Mouse (Mus musculus): Measurements from ENCODE around the gene Pole4. TPM values are rescaled to one million over a fixed set of nuclear protein-coding genes. Genes with fewer than 3 reads are reported as not detected.

Pole4 gene
- polyA plus RNA-seq, 1 experiment from 2014 or later = 103 TPM

GRCm38 (mm10) chr6:82740269-82740668 lies 35.1 kb upstream of the Pole4 start:
- WGBS = 38% methylated on average over 6 of the region's 6 CpGs
- Histone ChIP-seq H3K4me1 (replicated peaks) (peaks cover 8% of the 10 kb centered on the region; the same call in 1 of the 2 replicates), H3K9ac (no peak overlapping the region), H3K9me3 (no peaks in the 10 kb centered on the region), H3K4me3 (no peak overlapping the region), H3K36me3 (no peaks in the 10 kb centered on the region; the same call in 1 of the 2 replicates), H3K27ac (no peak overlapping the region), H3K27me3 (no peaks in the 10 kb centered on the region), H3K4me2 (0 out of 2 replicates have a peak overlapping the region, but pooled peaks have one; percentile 30)
- peak; percentile 66 for ATAC-seq (ENCODE audit: low FRiP score)

- Histone ChIP-seq H3K4me1 (replicated peaks) (peaks cover 8% of the 10 kb centered on the region; the same call in 1 of the 2 replicates), H3K9me3 (no peaks in the 10 kb centered on the region), H3K4me2 (no peak overlapping the region), H3K27ac (no peak overlapping the region), H3K4me3 (no peak overlapping the region), H3K27me3 (no peaks in the 10 kb centered on the region), H3K36me3 (no peaks in the 10 kb centered on the region; the same call in 1 of the 2 replicates), H3K9ac (no peak overlapping the region; the same call in 1 of the 2 replicates)
- 93% methylated on average over 27 of the region's 27 CpGs for WGBS
- ATAC-seq (ENCODE audit: low FRiP score) = no peak
Measured at GRCm38 (mm10) chr6:82737634-82738540, 32.7 kb upstream of the Pole4 start.

DNA sequence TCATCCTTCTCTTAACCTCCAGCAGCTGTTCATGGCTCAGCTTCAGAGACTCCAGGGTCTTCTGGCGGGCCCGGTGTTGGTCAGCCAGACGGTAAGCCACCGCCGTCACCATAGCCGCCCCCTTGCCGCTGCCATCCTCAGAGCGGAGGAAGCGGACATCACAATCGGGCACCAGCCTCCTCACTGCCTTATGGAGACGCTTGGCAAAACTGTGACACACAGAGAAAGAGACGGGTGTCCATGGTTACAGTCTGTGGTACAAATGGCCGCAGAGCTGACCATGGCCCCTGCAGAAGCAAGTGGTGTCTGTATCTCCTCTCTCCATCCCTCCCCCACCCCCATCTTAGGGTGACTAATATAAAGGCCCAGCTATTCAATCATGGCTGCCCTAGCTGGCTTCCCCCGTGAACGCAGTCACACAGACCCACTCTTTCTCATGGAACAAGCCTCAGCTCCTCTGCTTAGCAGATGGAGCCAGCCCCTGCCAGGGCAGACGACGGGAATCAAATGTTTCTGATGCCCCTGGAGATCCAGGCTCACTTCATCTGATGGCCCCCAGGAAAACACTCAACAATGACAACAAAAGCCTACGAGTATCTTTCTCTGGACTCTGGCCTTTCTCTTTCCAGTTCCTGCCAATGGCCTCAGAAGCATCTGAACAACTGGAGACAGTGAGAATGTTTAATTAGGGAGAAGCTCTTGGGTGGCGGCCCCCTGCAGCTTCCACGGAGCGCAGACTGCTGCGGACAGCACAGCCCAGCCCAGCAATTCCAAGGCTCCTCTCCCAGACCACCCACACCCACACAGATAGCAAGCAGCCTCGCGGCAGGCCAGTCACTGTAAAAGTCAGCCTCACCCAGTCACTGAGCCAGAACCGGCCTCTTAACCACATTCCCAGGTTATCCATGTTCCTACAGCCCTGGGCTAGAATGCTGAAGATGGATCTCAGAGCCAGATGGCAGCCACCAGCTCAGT lies 31.7 kb upstream of the Pole4 start:
- H3K4me1 ChIP-seq (replicated peaks) = peaks cover 8% of the 10 kb centered on the region; the same call in 1 of the 2 replicates
- no peak overlapping the region for H3K4me2 ChIP-seq
- H3K4me3 ChIP-seq = no peak overlapping the region
- H3K9me3 ChIP-seq = no peaks in the 10 kb centered on the region
- 0 out of 2 replicates have a peak overlapping the region, but pooled peaks have one; percentile 3 for H3K27ac ChIP-seq
- H3K27me3 ChIP-seq = no peaks in the 10 kb centered on the region
- no peaks in the 10 kb centered on the region; the same call in 1 of the 2 replicates for H3K36me3 ChIP-seq
- no peak overlapping the region; the same call in 1 of the 2 replicates for H3K9ac ChIP-seq
- ATAC-seq (ENCODE audit: low FRiP score) = no peak
- WGBS = 81% methylated on average over 25 of the region's 25 CpGs

DNA sequence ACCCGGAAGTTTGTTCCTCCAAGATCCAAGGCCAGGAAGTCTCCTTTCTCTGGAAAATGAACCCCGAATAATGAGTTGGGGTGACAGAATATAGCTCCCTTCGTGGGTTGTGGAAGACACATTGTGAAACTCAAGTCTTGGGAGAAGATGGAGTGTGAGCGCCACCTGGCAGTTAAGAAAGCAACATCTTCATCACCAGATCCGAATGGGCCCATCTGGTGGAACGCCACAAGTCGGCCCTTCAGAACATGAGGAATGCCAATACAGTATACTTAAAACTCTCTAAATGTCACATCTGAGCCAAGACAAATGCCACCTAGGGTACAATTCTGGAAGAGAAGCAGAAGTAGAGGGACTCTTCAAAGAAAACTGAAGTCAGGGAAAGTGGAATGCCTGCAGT lies 30.2 kb upstream of the Pole4 start:
- H3K27me3 ChIP-seq = no peaks in the 10 kb centered on the region
- peaks cover 7% of the 10 kb centered on the region; the same call in 1 of the 2 replicates for H3K36me3 ChIP-seq
- no peak overlapping the region for H3K9ac ChIP-seq
- peaks cover 8% of the 10 kb centered on the region; the same call in 1 of the 2 replicates for H3K4me1 ChIP-seq (replicated peaks)
- no peak overlapping the region for H3K4me2 ChIP-seq
- H3K4me3 ChIP-seq = no peak overlapping the region
- no peak overlapping the region for H3K27ac ChIP-seq
- no peaks in the 10 kb centered on the region for H3K9me3 ChIP-seq
- ATAC-seq (ENCODE audit: low FRiP score) = no peak
- 84% methylated on average over 7 of the region's 7 CpGs for WGBS

GRCm38 (mm10) chr6:82728635-82729034 lies 23.5 kb upstream of the Pole4 start:
- Histone ChIP-seq H3K9ac (no peak overlapping the region), H3K4me3 (no peak overlapping the region), H3K27ac (no peak overlapping the region), H3K4me1 (replicated peaks) (no peaks in the 10 kb centered on the region), H3K9me3 (no peaks in the 10 kb centered on the region), H3K4me2 (no peak overlapping the region), H3K36me3 (peaks cover 7% of the 10 kb centered on the region; the same call in 1 of the 2 replicates), H3K27me3 (no peaks in the 10 kb centered on the region)
- 92% methylated on average over 21 of the region's 21 CpGs for WGBS
- no peak for ATAC-seq (ENCODE audit: low FRiP score)

GRCm38 (mm10) chr6:82727206-82727605 lies 22.0 kb upstream of the Pole4 start:
- Histone ChIP-seq H3K9ac (no peak overlapping the region), H3K4me1 (replicated peaks) (peaks cover 7% of the 10 kb centered on the region), H3K27ac (no peak overlapping the region), H3K4me2 (no peak overlapping the region), H3K36me3 (peaks cover 7% of the 10 kb centered on the region; the same call in 1 of the 2 replicates), H3K27me3 (no peaks in the 10 kb centered on the region), H3K4me3 (no peak overlapping the region), H3K9me3 (no peaks in the 10 kb centered on the region)
- WGBS = 96% methylated on average over 13 of the region's 13 CpGs
- no peak for ATAC-seq (ENCODE audit: low FRiP score)

DNA sequence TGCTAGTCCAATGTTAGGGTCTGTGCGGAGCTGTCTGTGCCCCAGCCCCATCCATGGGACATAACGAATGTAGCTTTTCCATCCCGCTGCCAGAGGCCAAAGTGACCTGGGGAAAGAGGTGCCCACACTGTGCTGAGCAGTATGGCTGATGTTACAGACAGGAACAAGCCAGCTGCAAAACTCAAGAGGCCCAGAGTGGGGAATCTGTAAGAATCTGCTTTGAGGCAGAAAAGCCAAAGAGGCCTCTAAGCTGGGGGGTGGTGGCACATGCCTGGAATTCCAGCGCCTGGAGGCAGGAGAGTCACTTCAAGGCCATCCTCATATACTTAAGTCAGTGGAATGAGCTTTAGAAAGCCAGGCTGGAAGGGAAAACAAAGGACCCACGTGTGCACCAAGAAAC lies 18.2 kb upstream of the Pole4 start:
- H3K27ac ChIP-seq = peak overlapping the region; percentile 63; the same call in 1 of the 2 replicates
- H3K36me3 ChIP-seq = no peaks in the 10 kb centered on the region
- H3K4me2 ChIP-seq = no peak overlapping the region
- H3K4me1 ChIP-seq (replicated peaks) = peaks cover 7% of the 10 kb centered on the region
- ATAC-seq (ENCODE audit: low FRiP score) = no peak
- H3K27me3 ChIP-seq = no peaks in the 10 kb centered on the region
- no peaks in the 10 kb centered on the region for H3K9me3 ChIP-seq
- H3K9ac ChIP-seq = peak overlapping the region; percentile 51; the same call in 1 of the 2 replicates
- 47% methylated on average over 5 of the region's 5 CpGs for WGBS
- no peak overlapping the region for H3K4me3 ChIP-seq

GRCm38 (mm10) chr6:82716126-82716525 lies 11.0 kb upstream of the Pole4 start:
- H3K27me3 ChIP-seq = no peaks in the 10 kb centered on the region
- no peak overlapping the region for H3K27ac ChIP-seq
- no peaks in the 10 kb centered on the region for H3K4me1 ChIP-seq (replicated peaks)
- H3K9ac ChIP-seq = no peak overlapping the region
- H3K36me3 ChIP-seq = no peaks in the 10 kb centered on the region
- ATAC-seq (ENCODE audit: low FRiP score) = no peak
- 84% methylated on average over 4 of the region's 4 CpGs for WGBS
- H3K4me3 ChIP-seq = no peak overlapping the region
- no peaks in the 10 kb centered on the region for H3K9me3 ChIP-seq
- H3K4me2 ChIP-seq = no peak overlapping the region

GRCm38 (mm10) chr6:82715653-82716052 lies 10.5 kb upstream of the Pole4 start:
- H3K27ac ChIP-seq = no peak overlapping the region

DNA sequence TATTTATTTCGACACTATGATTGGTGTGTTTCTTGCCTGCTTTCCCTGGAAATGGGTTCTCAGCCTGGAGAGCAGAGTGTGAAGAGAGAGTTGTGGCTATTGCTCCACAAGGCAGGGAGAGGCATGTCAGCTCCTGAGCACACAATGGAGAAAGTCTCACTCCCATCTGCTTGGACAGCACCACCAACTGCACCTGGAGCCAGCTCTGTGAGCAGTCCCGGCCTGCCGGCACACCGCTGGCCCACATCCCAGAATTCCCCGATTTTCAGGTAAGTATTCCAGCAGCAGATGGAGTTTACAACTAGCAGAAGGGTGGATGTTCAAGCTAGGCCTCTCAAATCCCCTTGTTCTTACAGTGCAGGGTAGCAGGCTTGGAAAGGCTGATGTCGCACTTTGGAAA lies 10.1 kb upstream of the Pole4 start:
- H3K9ac ChIP-seq = no peak overlapping the region
- H3K36me3 ChIP-seq = no peaks in the 10 kb centered on the region
- no peak overlapping the region for H3K4me2 ChIP-seq
- no peaks in the 10 kb centered on the region for H3K9me3 ChIP-seq
- no peaks in the 10 kb centered on the region for H3K27me3 ChIP-seq
- ATAC-seq (ENCODE audit: low FRiP score) = no peak
- H3K4me3 ChIP-seq = no peak overlapping the region
- 89% methylated on average over 6 of the region's 6 CpGs for WGBS
- H3K4me1 ChIP-seq (replicated peaks) = 0 out of 2 replicates have a peak, but pooled peaks cover 2% of the 10 kb centered on the region
- no peak overlapping the region for H3K27ac ChIP-seq

More at GRCm38 (mm10) chr6:82715653-82716052, 10.5 kb upstream of the Pole4 start:
- Histone ChIP-seq H3K9me3 (no peaks in the 10 kb centered on the region), H3K4me3 (no peak overlapping the region), H3K9ac (no peak overlapping the region), H3K36me3 (no peaks in the 10 kb centered on the region), H3K4me2 (no peak overlapping the region), H3K4me1 (replicated peaks) (0 out of 2 replicates have a peak, but pooled peaks cover 2% of the 10 kb centered on the region), H3K27me3 (no peaks in the 10 kb centered on the region)
- 87% methylated on average over 3 of the region's 3 CpGs for WGBS
- ATAC-seq (ENCODE audit: low FRiP score) = no peak

DNA sequence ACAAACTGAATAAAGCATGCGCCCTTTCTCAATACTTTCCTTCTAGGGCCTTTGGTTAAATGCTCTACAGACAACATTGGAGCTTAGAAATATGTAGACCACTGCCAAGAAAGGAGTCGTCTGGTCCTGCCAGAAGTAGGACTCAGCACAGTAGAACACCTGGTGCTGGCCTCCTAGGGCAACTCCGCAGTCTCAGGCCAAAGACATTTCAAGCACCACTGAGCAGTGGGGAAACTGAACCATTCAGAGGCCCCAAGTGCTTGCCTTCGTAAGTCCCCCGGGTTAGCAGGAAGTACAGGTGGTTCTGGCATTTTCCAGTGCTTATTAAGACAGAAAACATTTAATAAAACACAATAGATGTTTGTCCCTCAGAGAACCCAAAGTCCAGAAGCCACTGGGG lies 9.7 kb upstream of the Pole4 start:
- WGBS = 92% methylated on average over 5 of the region's 5 CpGs
- ATAC-seq (ENCODE audit: low FRiP score) = no peak
- H3K4me1 ChIP-seq (replicated peaks) = 0 out of 2 replicates have a peak, but pooled peaks cover 2% of the 10 kb centered on the region
- H3K27me3 ChIP-seq = no peaks in the 10 kb centered on the region
- no peak overlapping the region for H3K9ac ChIP-seq
- H3K36me3 ChIP-seq = no peaks in the 10 kb centered on the region
- no peak overlapping the region for H3K4me3 ChIP-seq
- no peaks in the 10 kb centered on the region for H3K9me3 ChIP-seq
- H3K27ac ChIP-seq = no peak overlapping the region
- H3K4me2 ChIP-seq = no peak overlapping the region
